Mouse (Mus musculus): ENCODE results near the gene Dock9. TPM values are rescaled to one million over a fixed set of nuclear protein-coding genes. Genes with fewer than 3 reads are reported as not detected.
"Not testable (repeated sequence)": the region's sequence is repeated elsewhere in the genome, so short reads cannot be mapped to it uniquely, and the experiment has no call there.

Gene Dock9
- polyA plus RNA-seq, 1 experiment from 2014 or later = 11.1 TPM

- H3K9me3 ChIP-seq (replicated peaks; ENCODE audit: low read length) = no peaks in the 10 kb centered on the region
- no peak overlapping the region for H3K4me3 ChIP-seq (replicated peaks; ENCODE audit: low read depth, low read length)
- no peak overlapping the region for H3K27ac ChIP-seq
- WGBS = 80% methylated on average over 11 of the region's 11 CpGs
- H3K9ac ChIP-seq (ENCODE audit: low read depth, low read length) = no peak overlapping the region
- no peaks in the 10 kb centered on the region for H3K4me1 ChIP-seq (replicated peaks; ENCODE audit: insufficient read depth, low read length)
- no peak for TF ChIP-seq CTCF (IDR thresholded peaks at IDR 0.05; ENCODE audit: low read depth)
- H3K27me3 ChIP-seq (ENCODE audit: insufficient read depth, low read length) = no peaks in the 10 kb centered on the region
- no peak overlapping the region for H3K4me2 ChIP-seq (ENCODE audit: low read length)
- DNase-seq (ENCODE audit: low spot score) (no peak), ATAC-seq (replicated peaks; ENCODE audit: low FRiP score, low read depth) (no peak)
- H3K36me3 ChIP-seq (ENCODE audit: insufficient read depth, low read length) = peaks cover 20% of the 10 kb centered on the region
Observed at GRCm38 (mm10) chr14:121634736-121635430, 162.8 kb downstream of the Dock9 start.

GRCm38 (mm10) chr14:121634093-121634735 lies 163.4 kb downstream of the Dock9 start:
- no peaks in the 10 kb centered on the region for H3K4me1 ChIP-seq (replicated peaks; ENCODE audit: insufficient read depth, low read length)
- peaks cover 17% of the 10 kb centered on the region for H3K36me3 ChIP-seq (ENCODE audit: insufficient read depth, low read length)
- peak overlapping the region; percentile 39 for H3K4me2 ChIP-seq (ENCODE audit: low read length)
- H3K27ac ChIP-seq = no peak overlapping the region
- ATAC-seq (replicated peaks; ENCODE audit: low FRiP score, low read depth) (peak; percentile 40; the same call in 1 of the 2 replicates), DNase-seq (ENCODE audit: low spot score) (peak; percentile 74)
- peak; percentile 63 for TF ChIP-seq CTCF (IDR thresholded peaks at IDR 0.05; ENCODE audit: low read depth)
- WGBS = 34% methylated on average over 14 of the region's 14 CpGs
- no peak overlapping the region for H3K9ac ChIP-seq (ENCODE audit: low read depth, low read length)
- H3K4me3 ChIP-seq (replicated peaks; ENCODE audit: low read depth, low read length) = no peak overlapping the region
- no peaks in the 10 kb centered on the region for H3K9me3 ChIP-seq (replicated peaks; ENCODE audit: low read length)
- no peaks in the 10 kb centered on the region for H3K27me3 ChIP-seq (ENCODE audit: insufficient read depth, low read length)

- ATAC-seq (replicated peaks; ENCODE audit: low FRiP score, low read depth) = no peak
- H3K4me2 ChIP-seq (ENCODE audit: low read length) = no peak overlapping the region
- H3K9me3 ChIP-seq (replicated peaks; ENCODE audit: low read length) = no peaks in the 10 kb centered on the region
- H3K4me3 ChIP-seq (replicated peaks; ENCODE audit: low read depth, low read length) = no peak overlapping the region
- no peak overlapping the region for H3K9ac ChIP-seq (ENCODE audit: low read depth, low read length)
- H3K27ac ChIP-seq = no peak overlapping the region
- no peaks in the 10 kb centered on the region for H3K27me3 ChIP-seq (ENCODE audit: insufficient read depth, low read length)
- no peak for TF ChIP-seq CTCF (IDR thresholded peaks at IDR 0.05; ENCODE audit: low read depth)
- peaks cover 9% of the 10 kb centered on the region; the same call in 1 of the 2 replicates for H3K36me3 ChIP-seq (ENCODE audit: insufficient read depth, low read length)
- no peaks in the 10 kb centered on the region for H3K4me1 ChIP-seq (replicated peaks; ENCODE audit: insufficient read depth, low read length)
- no peak for DNase-seq (ENCODE audit: low spot score)
- WGBS = 96% methylated on average over 8 of the region's 8 CpGs
Observed at GRCm38 (mm10) chr14:121631934-121632333, 165.7 kb downstream of the Dock9 start.

- no peaks in the 10 kb centered on the region for H3K27me3 ChIP-seq (ENCODE audit: insufficient read depth, low read length)
- H3K4me3 ChIP-seq (replicated peaks; ENCODE audit: low read depth, low read length) = no peak overlapping the region
- no peak overlapping the region for H3K4me2 ChIP-seq (ENCODE audit: low read length)
- DNase-seq (ENCODE audit: low spot score) (no peak), ATAC-seq (replicated peaks; ENCODE audit: low FRiP score, low read depth) (no peak)
- WGBS = 88% methylated on average over 12 of the region's 12 CpGs
- H3K9me3 ChIP-seq (replicated peaks; ENCODE audit: low read length) = no peaks in the 10 kb centered on the region
- H3K4me1 ChIP-seq (replicated peaks; ENCODE audit: insufficient read depth, low read length) = no peaks in the 10 kb centered on the region
- no peak overlapping the region for H3K9ac ChIP-seq (ENCODE audit: low read depth, low read length)
- no peak for TF ChIP-seq CTCF (IDR thresholded peaks at IDR 0.05; ENCODE audit: low read depth)
- H3K36me3 ChIP-seq (ENCODE audit: insufficient read depth, low read length) = peaks cover 11% of the 10 kb centered on the region; the same call in 1 of the 2 replicates
- no peak overlapping the region for H3K27ac ChIP-seq
Observed at GRCm38 (mm10) chr14:121626741-121627140, 170.9 kb downstream of the Dock9 start.

- not testable (repeated sequence) for H3K4me1 ChIP-seq (replicated peaks; ENCODE audit: insufficient read depth, low read length); H3K27me3 ChIP-seq (ENCODE audit: insufficient read depth, low read length); H3K27ac ChIP-seq; H3K4me2 ChIP-seq (ENCODE audit: low read length); H3K9me3 ChIP-seq (replicated peaks; ENCODE audit: low read length); H3K4me3 ChIP-seq (replicated peaks; ENCODE audit: low read depth, low read length); H3K9ac ChIP-seq (ENCODE audit: low read depth, low read length); DNase-seq (ENCODE audit: low spot score)
- H3K36me3 ChIP-seq (ENCODE audit: insufficient read depth, low read length) = peaks cover 16% of the 10 kb centered on the region; the same call in 1 of the 2 replicates
- 62% methylated on average over 6 of the region's 6 CpGs for WGBS
- ATAC-seq (replicated peaks; ENCODE audit: low FRiP score, low read depth) = peak; percentile 60; the same call in 1 of the 2 replicates
Observed at GRCm38 (mm10) chr14:121623996-121624542, 173.6 kb downstream of the Dock9 start.

- ATAC-seq (replicated peaks; ENCODE audit: low FRiP score, low read depth) (no peak), DNase-seq (ENCODE audit: low spot score) (no peak)
- H3K4me1 ChIP-seq (replicated peaks; ENCODE audit: insufficient read depth, low read length) = no peaks in the 10 kb centered on the region
- no peak overlapping the region for H3K4me2 ChIP-seq (ENCODE audit: low read length)
- WGBS = 90% methylated on average over 3 of the region's 3 CpGs
- no peaks in the 10 kb centered on the region for H3K27me3 ChIP-seq (ENCODE audit: insufficient read depth, low read length)
- H3K36me3 ChIP-seq (ENCODE audit: insufficient read depth, low read length) = peaks cover 21% of the 10 kb centered on the region; the same call in 1 of the 2 replicates
- TF ChIP-seq CTCF (IDR thresholded peaks at IDR 0.05; ENCODE audit: low read depth) = no peak
- no peak overlapping the region for H3K9ac ChIP-seq (ENCODE audit: low read depth, low read length)
- H3K27ac ChIP-seq = no peak overlapping the region
- H3K4me3 ChIP-seq (replicated peaks; ENCODE audit: low read depth, low read length) = no peak overlapping the region
- no peaks in the 10 kb centered on the region for H3K9me3 ChIP-seq (replicated peaks; ENCODE audit: low read length)
Observed at GRCm38 (mm10) chr14:121621806-121622205, 175.8 kb downstream of the Dock9 start.

Measured in kidney, postnatal 0 days (tissue).